Mouse (Mus musculus) liver, postnatal 0 days (tissue): Measurements from ENCODE around the gene Myadm. TPM values are rescaled to one million over a fixed set of nuclear protein-coding genes. Genes with fewer than 3 reads are reported as not detected.

Source experiments
- ATAC-seq: fragments of 200-750 bp; cut with Nextera tagmentation; 2 replicates; pipeline ENCODE4 v1.8.0; 2017; ENCODE audit warnings: mild to moderate bottlenecking, moderate library complexity
- DNase-seq: peaks from one replicate; pipeline ENCODE4 v3.0.0-alpha.2; 2016
- H3K27ac ChIP-seq: fragments of 300-500 bp; sonication (generic); 2 replicates; pipeline ENCODE4 v1.5.1; 2014; ENCODE audit warnings: antibody characterized with exemption, moderate library complexity, mild to moderate bottlenecking, low read depth
- H3K27me3 ChIP-seq: fragments of 300-500 bp; sonication (generic); 2 replicates; pipeline ENCODE4 v1.6.1; 2014; ENCODE audit warnings: low read length, control low read depth, mixed read lengths; ENCODE audit not compliant: insufficient read depth
- H3K36me3 ChIP-seq: fragments of 300-500 bp; sonication (generic); replicated peaks from 2 replicates; pipeline ENCODE4 v1.6.1; 2014; ENCODE audit warnings: mild to moderate bottlenecking, control low read depth, low read length, moderate library complexity, mixed read lengths; ENCODE audit not compliant: insufficient read depth
- H3K4me1 ChIP-seq: fragments of 300-500 bp; sonication (generic); 2 replicates; pipeline ENCODE4 v1.6.1; 2014; ENCODE audit warnings: antibody characterized with exemption, mild to moderate bottlenecking, control low read depth; ENCODE audit not compliant: insufficient read depth
- H3K4me2 ChIP-seq: fragments of 300-500 bp; sonication (generic); 2 replicates; pipeline ENCODE4 v1.6.1; 2014; ENCODE audit warnings: low read depth, mild to moderate bottlenecking, low read length, moderate library complexity, mixed read lengths
- H3K4me3 ChIP-seq: fragments of 300-500 bp; sonication (generic); 2 replicates; pipeline ENCODE4 v1.5.1; 2014; ENCODE audit warnings: low read depth, low read length
- H3K9ac ChIP-seq: fragments of 300-500 bp; sonication (generic); replicated peaks from 2 replicates; pipeline ENCODE4 v1.6.1; 2014; ENCODE audit warnings: mild to moderate bottlenecking, moderate library complexity
- H3K9me3 ChIP-seq: fragments of 300-500 bp; sonication (generic); 2 replicates; pipeline ENCODE4 v1.6.1; 2016; ENCODE audit warnings: mild to moderate bottlenecking, control low read depth, low read length, mixed read lengths
- CTCF ChIP-seq: sonication (generic); IDR thresholded peaks from 2 replicates; pipeline ENCODE4 v1.5.1; 2016; ENCODE audit warnings: antibody characterized with exemption, low read depth
- EP300 ChIP-seq: IDR thresholded peaks from 2 replicates; pipeline ENCODE4 v1.6.1; 2016; ENCODE audit warnings: antibody characterized with exemption, low read depth, mild to moderate bottlenecking
- WGBS: fragments of 180-500 bp; shearing (Covaris S2); extraction: QIAGEN DNeasy Blood & Tissue Kit; methylation state at CpG from one replicate; pipeline ENCODE4 v1.1.7; 2014; ENCODE audit not compliant: insufficient replicate concordance; 5-methylcytosine and 5-hydroxymethylcytosine counted together
- polyA plus RNA-seq: library from polyadenylated mRNA; unstranded; fragments of >200 nt; fragmentation: Nextera tagmentation; extraction: Ambion mirVana; gene quantifications from 2 replicates; pipeline ENCODE4 v1.2.1, GENCODE M21; 2015

Myadm gene
- polyA plus RNA-seq, 1 experiment from 2014 or later = 38.6 TPM

GRCm38 (mm10) chr7:3345301-3345700 lies 56.4 kb downstream of the Myadm start:
- no peak overlapping the region for H3K9ac ChIP-seq
- H3K4me1 ChIP-seq = no peaks in the 10 kb centered on the region
- no peak overlapping the region for H3K4me2 ChIP-seq
- TF ChIP-seq CTCF (no peak), EP300 (no peak)
- WGBS = 73% methylated on average over 3 of the region's 3 CpGs
- no peaks in the 10 kb centered on the region for H3K36me3 ChIP-seq
- no peak overlapping the region for H3K4me3 ChIP-seq
- DNase-seq (no peak), ATAC-seq (no peak)
- no peaks in the 10 kb centered on the region for H3K27me3 ChIP-seq
- H3K9me3 ChIP-seq = no peaks in the 10 kb centered on the region
- no peak overlapping the region for H3K27ac ChIP-seq

- no peaks in the 10 kb centered on the region for H3K9me3 ChIP-seq
- 64% methylated on average over 20 of the region's 20 CpGs for WGBS
- H3K4me2 ChIP-seq = no peak overlapping the region
- ATAC-seq (no peak), DNase-seq (no peak)
- TF ChIP-seq EP300 (no peak), CTCF (no peak)
- no peaks in the 10 kb centered on the region for H3K27me3 ChIP-seq
- H3K27ac ChIP-seq = no peak overlapping the region
- no peak overlapping the region for H3K4me3 ChIP-seq
- no peaks in the 10 kb centered on the region for H3K4me1 ChIP-seq
- H3K36me3 ChIP-seq = no peaks in the 10 kb centered on the region
- H3K9ac ChIP-seq = no peak overlapping the region
Measured at GRCm38 (mm10) chr7:3347366-3348287, 58.7 kb downstream of the Myadm start.

GRCm38 (mm10) chr7:3348326-3348725 lies 59.4 kb downstream of the Myadm start:
- no peak for ATAC-seq
- Histone ChIP-seq H3K36me3 (no peaks in the 10 kb centered on the region), H3K9me3 (no peaks in the 10 kb centered on the region), H3K4me2 (no peak overlapping the region), H3K27ac (no peak overlapping the region), H3K4me1 (no peaks in the 10 kb centered on the region), H3K9ac (no peak overlapping the region), H3K4me3 (no peak overlapping the region), H3K27me3 (no peaks in the 10 kb centered on the region)
- WGBS = 57% methylated on average over 5 of the region's 5 CpGs
- no peak for DNase-seq
- TF ChIP-seq CTCF (no peak), EP300 (no peak)

GRCm38 (mm10) chr7:3349775-3350174 lies 60.9 kb downstream of the Myadm start:
- H3K36me3 ChIP-seq = no peaks in the 10 kb centered on the region
- H3K4me1 ChIP-seq = no peaks in the 10 kb centered on the region
- whole genome bisulfite sequencing = 78% methylated on average over 9 of the region's 9 CpGs
- ATAC-seq = no peak
- H3K27ac ChIP-seq = no peak overlapping the region
- no peak overlapping the region for H3K4me3 ChIP-seq
- no peak overlapping the region for H3K4me2 ChIP-seq
- H3K27me3 ChIP-seq = no peaks in the 10 kb centered on the region
- no peak overlapping the region for H3K9ac ChIP-seq
- no peak for DNase-seq
- TF ChIP-seq EP300 (no peak), CTCF (no peak)
- H3K9me3 ChIP-seq = no peaks in the 10 kb centered on the region

Other genes with a start within 250 kb of the Myadm start
- gene AU018091, start 119.9 kb upstream of the Myadm start, polyA plus RNA-seq = not detected in 2 replicates
- gene Nlrp12, start 39.3 kb upstream of the Myadm start, polyA plus RNA-seq = 4.2 and 5.1 TPM in 2 replicates
- gene Prkcg, start 99 bp downstream of the Myadm start, polyA plus RNA-seq = 0.04 and 0.09 TPM in 2 replicates
- gene Cacng7, start 43.9 kb downstream of the Myadm start, polyA plus RNA-seq = 0.12 and 0.13 TPM in 2 replicates
- gene Cacng8, start 101.6 kb downstream of the Myadm start, polyA plus RNA-seq = not detected in 2 replicates
- 0.30 TPM in 1 of 2 replicates, not detected in the other for gene Cacng6, start 135.1 kb downstream of the Myadm start, polyA plus RNA-seq
- 0.24 and 0.41 TPM in 2 replicates for gene Tarm1, start 213.5 kb downstream of the Myadm start, polyA plus RNA-seq